Mouse (Mus musculus) left cerebral cortex, postnatal 25 days (tissue): Measurements from ENCODE around the gene Exoc3l. TPM values are rescaled to one million over a fixed set of nuclear protein-coding genes. Genes with fewer than 3 reads are reported as not detected.

Experiments
- DNase-seq, 2 experiments: peaks; one replicate each; pipeline ENCODE4 v3.0.0; 2022; ENCODE audit warnings: low spot score in 2 of 2, mixed read lengths in 1 of 2
- intact Hi-C: fragments of 180-260 bp; cut with DNase I; formaldehyde crosslinking; loops from one replicate; pipeline ENCODE4 v1.15.1; 2025
- total RNA-seq, 2 experiments: library from RNA; stranded (reverse); gene quantifications; 2 replicates each; pipeline ENCODE4 v1.2.3; 2021

Gene Exoc3l
- total RNA-seq, 2 experiments from 2014 or later: 1.4 to 1.8 TPM

DNA sequence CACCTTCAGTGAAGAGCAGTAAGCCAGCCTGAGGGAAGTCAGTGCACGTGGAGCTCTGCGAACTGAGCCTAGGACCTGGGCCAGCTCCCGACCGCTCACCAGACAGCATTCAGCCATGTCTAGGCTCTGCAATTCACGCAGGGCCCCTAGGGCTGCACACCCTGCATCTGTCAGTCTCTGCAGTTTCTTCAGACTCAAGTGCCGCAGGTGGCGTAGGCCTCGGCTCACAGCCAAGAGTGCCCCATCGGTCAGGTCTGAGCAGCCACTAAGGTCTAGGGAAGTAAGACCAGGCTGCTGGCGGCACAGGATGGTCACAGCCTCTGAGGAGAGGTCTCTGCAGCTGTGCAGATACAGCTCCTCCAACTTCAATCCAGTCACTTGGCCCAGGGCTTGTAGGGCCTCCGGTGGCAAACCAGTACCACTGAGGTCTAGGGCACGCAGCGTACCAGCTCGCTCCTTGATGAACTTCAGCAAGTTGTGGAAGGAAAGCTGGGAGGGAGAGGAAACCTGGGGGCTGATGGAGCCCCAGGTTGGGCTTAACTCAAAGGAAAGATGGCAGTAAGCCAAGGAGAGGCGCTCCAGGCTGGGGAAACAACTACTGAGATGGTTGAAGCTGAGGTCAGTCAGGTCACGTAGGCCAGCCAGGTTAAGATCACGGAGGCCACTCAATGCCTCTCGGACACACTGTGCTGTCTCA lies 19.3 kb upstream of the Exoc3l start:
- DNase-seq: no peak
- intact Hi-C loops: no loop called here

DNA sequence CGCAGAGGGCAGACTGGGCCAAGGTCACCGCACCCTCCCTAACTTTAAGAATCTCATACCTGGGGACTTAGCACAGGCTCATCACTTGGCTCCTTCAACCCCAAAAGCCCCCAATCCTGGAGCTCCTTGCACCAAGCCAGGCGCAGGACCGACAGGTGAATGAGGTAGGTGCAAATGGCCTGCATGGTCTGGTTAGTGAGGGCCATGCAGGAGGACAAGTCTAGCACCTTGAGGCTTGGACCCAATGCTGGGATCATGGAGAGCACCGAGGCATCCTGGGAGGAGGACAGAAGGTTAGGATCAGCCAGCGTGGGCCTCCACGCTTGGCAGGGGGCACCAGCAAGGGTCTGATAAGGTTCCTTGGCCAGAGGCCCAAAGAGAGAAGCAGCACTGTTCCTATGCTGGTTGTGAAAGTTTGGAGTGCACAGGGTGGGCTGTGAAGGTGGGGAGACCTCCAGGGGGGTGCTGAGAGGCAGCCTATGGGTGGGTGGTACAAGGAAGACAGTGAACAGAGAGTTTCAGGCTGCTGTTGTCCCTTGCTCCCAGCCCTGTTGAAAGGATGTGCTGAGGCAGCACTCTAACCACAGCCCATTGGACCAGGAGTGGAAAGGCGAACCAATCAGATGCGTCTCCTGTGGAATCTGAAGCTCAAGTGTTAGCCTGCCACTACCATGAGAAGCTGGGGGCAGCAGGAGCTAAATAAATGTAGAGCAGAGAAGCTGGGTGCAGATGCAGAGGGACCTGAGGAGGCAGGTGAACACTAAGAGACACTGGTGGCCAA lies 17.9 kb upstream of the Exoc3l start:
- intact Hi-C loops: no loop called here
- DNase-seq: no peak

DNA sequence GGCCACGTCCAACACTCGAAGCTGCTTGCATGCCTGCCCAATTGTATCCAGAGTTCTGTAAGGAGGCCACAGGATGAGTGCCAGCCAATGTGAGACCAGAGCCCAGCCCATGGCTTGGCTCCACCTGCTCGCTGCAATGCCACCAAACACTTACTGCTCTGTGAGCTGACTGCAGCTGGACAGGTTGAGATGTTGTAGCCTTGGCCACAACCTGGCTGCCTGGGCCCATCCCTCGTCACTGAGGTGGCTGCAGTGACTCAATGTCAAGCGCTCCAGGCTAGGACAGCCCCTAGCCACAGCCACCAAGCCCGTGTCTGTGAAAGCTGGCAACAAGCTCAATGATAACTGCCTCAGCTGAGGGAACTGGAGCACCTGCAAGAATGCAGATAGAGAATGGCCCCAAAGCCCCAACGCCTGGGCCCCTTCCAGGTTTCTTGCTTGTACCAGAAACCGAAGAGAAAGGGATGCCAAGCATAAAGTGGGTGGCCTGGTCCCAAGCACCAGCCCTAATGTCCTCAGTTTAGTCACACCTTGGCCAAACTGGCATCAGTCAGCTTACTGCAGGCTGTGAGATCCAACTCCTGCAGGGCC lies 17.1 kb upstream of the Exoc3l start:
- intact Hi-C loops: no loop called here
- no peak for DNase-seq

DNA sequence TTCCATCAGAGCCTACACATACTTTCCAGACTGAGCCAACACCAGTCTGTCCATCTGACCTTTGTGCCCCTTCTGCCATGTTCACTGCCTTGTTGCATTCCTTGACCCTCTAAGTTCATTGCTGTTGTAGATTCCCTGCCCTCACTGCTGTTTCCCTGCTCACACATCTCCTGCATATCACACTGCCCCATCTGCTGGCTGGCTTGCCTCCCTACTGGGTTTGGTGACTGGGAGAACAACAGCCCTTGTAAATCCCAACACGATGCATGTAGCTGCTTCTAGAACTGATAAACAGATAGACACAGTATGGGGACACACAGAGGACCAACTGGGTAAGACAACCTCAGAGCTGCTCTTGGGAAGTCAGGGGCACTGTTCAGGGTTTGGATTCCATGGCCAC lies 15.8 kb upstream of the Exoc3l start:
- intact Hi-C loops: no loop called here
- DNase-seq: no peak

DNA sequence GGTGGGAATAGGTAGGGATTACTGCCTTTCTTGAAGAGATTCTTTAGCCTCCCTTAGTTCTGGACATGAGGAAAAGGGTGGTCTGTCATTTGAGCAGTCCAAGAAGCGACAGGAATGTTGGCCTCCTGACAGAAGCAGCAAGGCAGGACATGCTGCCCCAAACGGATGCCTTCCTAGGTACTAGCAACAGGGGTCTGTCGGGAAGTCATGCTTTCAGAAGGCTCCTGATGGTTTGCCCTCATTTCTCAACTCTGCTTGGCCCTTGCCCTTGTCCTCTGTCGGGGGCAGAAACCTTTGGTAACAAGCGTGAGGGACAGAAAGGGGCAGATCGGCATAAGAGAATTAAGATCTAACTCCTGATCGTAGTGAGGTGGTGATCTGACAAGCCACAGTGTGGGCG lies 14.2 kb upstream of the Exoc3l start:
- intact Hi-C loops: no loop called here
- DNase-seq: no peak

DNA sequence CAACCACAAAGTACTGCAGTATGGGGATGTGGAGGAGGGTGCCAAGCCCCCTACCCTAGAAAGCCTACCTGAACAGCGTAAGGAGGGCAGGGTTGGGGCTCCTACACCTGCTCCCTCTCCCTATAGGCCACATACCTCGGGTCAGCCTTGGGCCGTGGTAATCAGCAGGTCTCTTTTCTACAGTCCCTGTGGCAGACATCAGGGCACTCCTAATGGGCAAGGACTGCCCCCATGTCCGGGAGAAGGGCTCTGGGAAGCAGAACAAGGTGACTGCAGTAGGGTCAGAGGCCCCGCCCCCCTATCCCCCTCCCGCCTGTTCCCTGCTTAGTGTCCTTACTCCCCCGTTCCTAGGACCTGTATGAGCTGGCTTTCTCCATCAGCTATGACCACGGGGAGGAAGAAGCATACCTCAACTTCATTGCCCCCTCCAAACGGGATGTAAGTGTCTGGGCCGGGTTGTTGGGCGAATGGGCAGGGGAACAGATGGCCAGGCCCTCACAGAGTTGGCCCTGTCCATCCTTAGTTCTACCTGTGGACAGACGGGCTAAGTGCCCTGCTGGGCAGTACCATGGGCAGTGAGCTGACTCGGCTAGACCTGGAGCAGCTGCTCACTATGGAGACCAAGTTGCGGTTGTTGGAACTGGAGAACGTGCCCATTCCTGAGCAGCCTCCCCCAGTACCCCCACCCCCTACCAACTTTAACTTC lies 13.4 kb upstream of the Exoc3l start:
- intact Hi-C loops: no loop called here

DNA sequence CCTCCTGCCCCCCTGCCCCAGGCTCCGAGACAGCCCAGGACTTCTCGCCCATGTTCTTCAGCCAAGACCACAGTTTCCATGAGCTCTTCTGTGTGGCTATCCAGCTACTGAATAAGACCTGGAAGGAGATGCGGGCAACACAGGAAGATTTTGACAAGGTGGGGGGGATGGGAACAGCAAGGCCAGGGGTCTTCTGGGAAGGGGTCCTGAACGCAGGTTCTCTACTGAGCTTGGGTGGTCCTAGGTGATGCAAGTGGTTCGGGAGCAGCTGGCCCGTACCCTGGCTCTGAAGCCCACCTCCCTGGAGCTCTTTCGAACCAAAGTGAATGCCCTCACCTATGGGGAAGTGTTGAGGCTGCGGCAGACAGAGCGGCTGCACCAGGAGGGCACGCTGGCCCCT lies 12.5 kb upstream of the Exoc3l start:
- DNase-seq: no peak
- intact Hi-C loops: no loop called here

More for the DNA sequence above, 13.4 kb upstream of the Exoc3l start:
- DNase-seq: no peak

DNA sequence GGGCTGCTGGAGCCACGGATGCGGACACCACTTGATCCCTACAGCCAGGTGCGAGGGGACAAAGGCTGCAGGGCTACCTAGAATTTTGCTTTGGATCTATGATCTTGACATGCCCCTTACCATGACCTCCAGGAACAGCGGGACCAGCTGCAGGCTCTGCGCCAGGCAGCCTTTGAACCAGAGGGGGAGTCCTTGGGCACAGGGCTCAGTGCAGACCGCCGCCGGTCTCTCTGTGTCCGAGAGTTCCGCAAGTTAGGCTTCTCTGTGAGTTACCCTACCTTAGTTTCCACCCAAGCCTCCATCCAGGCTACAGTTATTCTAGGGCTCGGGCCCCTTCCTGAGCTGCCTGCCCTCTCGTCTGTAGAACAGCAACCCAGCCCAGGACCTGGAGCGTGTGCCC lies 11.8 kb upstream of the Exoc3l start:
- DNase-seq: no peak
- intact Hi-C loops: no loop called here

DNA sequence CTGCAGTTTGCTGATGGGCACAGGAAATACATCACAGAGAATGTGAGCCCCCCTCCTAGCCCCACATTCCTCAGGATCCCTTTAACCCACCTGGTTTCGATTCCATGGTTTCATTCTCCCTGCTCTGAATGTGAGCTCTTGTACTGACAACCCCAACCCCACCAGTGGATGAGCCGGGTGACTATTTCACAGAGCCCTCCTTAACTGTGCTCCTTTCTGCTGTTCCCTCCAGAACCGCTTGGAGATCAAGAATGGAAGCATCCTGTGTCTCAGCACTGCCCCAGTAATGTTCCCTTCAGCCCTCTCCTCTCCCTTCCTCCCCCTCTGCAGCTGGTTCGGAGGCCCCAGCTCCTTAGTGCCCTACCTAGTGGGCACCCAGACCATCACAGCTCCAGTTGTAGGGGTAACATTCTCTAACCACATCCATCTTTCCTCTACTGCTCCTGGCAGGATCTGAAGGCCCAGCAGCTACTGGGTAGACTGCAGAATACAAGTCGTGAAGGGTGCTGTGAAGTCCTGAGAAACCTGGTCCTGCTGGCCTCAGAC lies 10.3 kb upstream of the Exoc3l start:
- peak in 1 of 2 experiments; percentile 30 for DNase-seq
- intact Hi-C loops: no loop called here

DNA sequence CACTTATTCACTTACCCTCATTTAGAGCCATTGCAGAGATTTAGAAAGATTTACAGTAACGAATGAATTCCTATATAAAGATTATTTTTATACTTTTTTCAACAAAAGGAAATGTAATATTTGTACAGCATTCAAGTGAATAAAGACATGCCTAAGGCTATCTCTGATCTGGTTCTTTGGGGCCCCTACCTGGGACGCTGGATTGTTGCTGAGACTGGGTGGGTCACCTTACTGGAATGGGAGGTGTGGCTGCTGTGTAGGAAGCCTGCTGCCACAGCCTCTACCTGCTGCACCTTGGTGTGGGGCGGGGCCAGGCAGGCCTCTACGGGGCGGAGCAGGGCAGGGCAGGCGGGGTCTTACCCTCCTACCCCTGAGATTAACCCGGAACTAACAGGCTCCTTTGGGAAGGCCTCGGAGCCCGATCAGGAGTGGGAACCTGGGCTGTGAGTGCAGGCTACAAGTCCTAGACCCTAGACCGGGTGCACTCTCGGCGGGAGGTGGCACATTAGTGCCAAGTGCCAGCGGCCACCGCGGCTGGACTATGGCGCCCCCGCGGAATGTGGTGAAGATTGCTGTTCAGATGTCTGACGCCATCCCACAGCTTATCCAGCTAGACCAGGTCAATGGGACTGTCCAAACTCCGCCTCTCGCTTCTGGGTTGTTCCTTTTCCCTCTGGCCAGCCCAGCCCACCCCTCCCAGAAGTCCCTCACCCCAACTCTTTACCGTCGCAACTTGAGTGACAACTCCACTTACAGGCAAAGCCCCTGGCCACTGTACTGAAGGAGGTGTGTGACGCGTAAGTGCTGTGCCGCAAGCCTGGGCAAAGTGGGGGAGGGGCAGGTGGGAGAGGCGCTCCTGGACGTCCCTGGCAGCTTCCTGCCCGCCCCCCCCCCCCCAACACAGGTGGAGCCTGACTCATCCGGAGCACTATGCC lies 9.6 kb upstream of the Exoc3l start, which contains the start of gene Elmo3:
TSS of gene Elmo3 (plus strand) at position 391 of the 935 bp plus-strand sequence.
- intact Hi-C loops: no loop called here
- peak; percentile 55 to 60 for DNase-seq

DNA sequence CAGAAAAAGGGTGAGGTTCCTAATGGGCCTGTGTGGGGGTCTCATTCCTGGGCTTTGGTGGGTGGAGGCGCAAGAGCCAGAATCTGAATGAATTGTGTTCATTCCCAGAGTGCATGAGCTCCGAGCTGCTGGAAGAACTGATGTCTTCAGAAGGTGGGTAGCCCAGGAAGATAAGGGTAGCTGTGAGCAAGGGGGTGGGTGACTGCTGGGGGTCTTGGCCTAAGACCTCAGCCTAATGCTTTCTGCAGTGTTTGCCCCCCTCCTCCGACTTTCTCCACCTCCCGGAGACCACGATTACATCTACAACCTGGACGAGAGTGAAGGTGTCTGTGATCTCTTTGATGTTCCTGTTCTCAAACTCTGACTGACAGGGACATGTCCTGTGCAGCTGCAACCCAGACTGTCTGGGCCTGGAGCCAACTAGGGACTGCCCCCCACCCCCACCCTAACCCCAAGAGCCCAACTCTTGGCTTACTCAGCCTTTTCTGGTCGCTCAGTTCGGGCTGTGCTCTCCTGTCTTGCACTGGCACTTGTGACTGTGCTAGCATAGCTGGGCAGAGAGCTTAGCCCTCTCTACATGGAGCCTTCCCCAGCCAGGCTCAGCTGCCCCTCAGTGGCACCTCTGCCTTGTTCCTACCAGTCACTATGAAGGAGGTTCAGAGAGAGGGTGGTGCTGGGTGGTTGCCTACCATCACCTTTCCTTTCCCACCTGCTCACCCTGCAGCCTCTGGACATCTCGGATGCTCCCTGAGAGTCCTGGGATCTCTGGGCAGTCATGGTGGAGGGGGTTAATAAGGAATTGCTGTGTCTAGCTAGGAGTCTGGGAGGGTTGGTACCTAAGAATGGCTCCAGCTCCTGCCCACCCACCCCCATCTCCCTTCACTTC lies 8.7 kb upstream of the Exoc3l start:
- intact Hi-C loops: no loop called here
- no peak for DNase-seq

DNA sequence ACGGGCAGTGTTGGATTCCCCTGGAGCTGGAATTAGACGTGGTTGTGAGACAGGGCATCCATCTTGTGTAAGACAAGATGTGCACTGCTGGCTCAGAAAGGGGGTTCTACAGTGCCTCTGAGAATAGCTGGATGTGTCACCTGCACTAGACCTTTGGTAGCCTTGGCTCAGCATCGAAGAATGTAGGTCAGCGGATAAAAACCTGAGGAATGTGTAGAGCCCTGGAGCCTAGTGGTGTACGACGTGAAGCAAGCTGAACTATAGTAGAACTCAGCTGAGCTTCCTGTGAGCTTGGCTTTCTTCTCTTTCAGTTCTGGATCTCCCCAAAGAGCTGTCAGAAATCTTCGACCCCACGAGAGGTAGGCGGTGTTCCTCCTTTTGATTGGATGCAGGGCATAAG lies 8.0 kb upstream of the Exoc3l start:
- intact Hi-C loops: no loop called here
- DNase-seq: no peak

DNA sequence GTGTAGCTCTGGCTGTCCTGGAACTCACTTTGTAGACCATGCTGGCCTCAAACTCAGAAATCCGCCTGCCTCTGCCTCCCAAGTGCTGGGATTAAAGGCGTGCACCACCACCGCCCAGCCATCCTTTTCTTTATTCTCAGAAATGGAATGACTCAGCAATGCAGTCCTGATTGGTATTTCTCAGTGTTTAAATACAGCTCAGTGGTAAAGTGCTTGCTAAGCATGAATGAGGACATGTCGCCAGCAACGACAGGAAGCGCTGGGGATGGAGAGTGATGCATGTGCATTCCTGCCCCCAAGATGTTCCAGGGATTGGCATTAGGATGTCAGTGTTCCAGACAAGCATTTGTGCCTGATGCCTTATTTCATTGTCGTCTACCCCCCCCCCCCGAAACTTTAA lies 7.5 kb upstream of the Exoc3l start:
- intact Hi-C loops: no loop called here
- peak in 1 of 2 experiments; percentile 67 for DNase-seq

DNA sequence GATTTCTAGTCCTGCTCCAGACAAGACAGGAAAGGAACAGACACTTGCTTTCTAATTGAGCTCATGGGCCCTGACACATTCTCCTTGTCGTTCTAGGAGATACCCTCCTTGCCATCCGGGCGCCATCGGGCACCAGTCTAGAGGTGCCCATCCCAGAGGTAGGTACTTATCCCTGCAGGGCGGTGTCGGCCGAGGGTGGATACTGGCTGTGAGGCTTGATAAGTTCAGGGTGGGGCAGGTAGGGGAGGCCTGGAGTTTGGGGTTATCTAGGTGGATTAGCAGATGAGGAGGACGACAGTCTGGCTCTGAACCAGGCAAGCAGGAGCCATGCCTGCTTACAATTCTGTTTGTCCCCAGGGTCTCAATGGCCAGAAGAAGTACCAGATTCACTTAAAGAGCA lies 4.1 kb upstream of the Exoc3l start:
- no peak for DNase-seq
- intact Hi-C loops: no loop called here

DNA sequence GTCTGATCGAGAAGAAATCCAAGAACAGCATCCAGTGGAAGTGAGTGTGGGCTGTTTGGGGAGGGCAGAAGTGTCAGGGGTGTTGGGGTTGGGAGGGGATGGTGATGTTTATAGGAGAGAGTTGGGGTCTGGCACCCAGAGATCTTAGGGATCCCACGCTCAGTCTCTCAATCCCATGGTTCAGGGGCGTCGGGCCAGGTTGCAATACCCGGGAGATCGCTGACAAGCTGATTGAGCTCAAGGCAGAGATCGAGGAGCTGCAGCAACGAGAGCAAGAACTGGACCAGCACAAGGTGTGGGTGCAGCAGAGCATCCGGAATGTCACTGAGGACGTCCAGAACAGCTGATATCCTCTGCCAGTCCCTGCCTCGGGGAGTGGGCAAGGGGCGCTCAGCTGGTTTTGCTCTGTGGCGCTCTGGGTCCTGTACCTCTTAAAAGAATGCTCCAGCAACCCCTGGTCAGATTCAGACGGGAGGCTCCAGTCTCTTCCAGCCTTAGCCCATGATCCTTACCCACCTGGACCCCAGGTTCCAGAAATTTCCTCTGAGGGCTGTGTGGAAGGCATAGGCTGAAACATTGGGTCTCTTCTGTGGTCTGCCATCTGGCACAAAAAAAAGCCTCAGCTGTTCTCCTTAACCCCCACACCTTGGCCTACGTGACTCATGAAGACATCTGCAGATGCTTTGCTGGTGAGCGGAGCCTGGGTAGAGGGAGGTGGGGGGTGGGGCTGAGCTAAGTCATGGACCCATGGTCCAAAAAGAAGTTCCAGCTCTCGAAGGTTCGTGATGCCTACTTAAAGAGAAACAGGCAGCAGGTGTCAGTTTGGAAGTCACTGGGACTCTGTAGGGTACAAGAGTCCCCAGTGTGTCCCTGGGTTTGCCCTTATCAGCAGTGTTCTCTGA lies 2.7 kb upstream of the Exoc3l start:
- intact Hi-C loops: no loop called here
- no peak for DNase-seq

DNA sequence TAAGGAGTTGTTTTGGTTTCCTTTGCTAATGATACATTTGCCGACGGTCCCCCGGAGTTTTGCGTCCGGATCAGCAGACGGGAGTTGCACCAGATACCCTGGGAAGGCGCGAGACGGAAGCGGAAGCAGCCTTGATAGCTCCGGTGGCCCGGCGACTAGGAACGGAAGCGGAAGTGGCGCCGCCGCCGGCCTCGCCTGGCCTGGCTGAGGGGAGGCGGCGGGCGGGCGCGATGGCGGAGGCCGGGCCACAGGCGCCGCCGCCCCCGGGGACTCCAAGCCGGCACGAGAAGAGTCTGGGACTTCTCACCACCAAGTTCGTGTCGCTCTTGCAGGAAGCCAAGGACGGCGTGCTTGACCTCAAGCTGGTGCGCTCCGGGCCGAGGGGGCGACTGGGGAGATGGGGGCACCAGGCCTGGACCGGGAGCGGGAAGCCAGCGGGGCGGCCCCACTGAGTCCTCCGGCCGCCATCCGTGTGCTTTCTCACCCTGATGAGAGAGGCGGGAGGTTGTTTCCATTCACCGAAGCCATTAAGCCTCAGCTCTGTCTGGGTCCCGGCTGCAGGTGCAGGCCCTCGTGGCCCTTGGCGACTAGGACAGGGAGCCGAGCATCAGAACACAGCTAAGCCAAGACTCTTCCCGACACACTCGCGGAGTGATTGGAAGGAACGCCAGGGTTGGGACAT lies 1.8 kb upstream of the Exoc3l start, which contains the start of gene E2f4:
TSS of gene E2f4 (plus strand) at position 153 of the 682 bp plus-strand sequence.
- DNase-seq: peak; percentile 95 to 96
- intact Hi-C loops: no loop called here
